Mouse (Mus musculus) midbrain, postnatal 0 days (tissue): Measurements from ENCODE around the gene Efcab10. TPM values are rescaled to one million over a fixed set of nuclear protein-coding genes. Genes with fewer than 3 reads are reported as not detected.
A peak's percentile ranks its signal among the peaks of the same experiment; 100 is the strongest.

Experiments
- ATAC-seq: fragments of 200-750 bp; cut with Nextera tagmentation; 2 replicates; pipeline ENCODE4 v1.8.0; 2017; ENCODE audit warnings: moderate number of reproducible peaks, mild to moderate bottlenecking, moderate TSS enrichment, moderate library complexity; ENCODE audit not compliant: low FRiP score
- DNase-seq: peaks from one replicate; pipeline ENCODE4 v3.0.0-alpha.2; 2015; ENCODE audit warnings: low spot score
- H3K27ac ChIP-seq: fragments of 300-500 bp; sonication (generic); 2 replicates; pipeline ENCODE4 v1.5.1; 2014; ENCODE audit warnings: low read depth, mild to moderate bottlenecking, low read length, mixed read lengths
- H3K27me3 ChIP-seq: fragments of 300-500 bp; sonication (generic); 2 replicates; pipeline ENCODE4 v1.6.1; 2014; ENCODE audit warnings: low read length, control low read depth, mixed read lengths; ENCODE audit not compliant: insufficient read depth
- H3K36me3 ChIP-seq: fragments of 300-500 bp; sonication (generic); 2 replicates; pipeline ENCODE4 v1.6.1; 2014; ENCODE audit warnings: low read length, control low read depth, mixed read lengths; ENCODE audit not compliant: insufficient read depth
- H3K4me1 ChIP-seq: fragments of 300-500 bp; sonication (generic); 2 replicates; pipeline ENCODE4 v1.6.1; 2014; ENCODE audit warnings: mild to moderate bottlenecking, control low read depth, antibody characterized with exemption, low read length, mixed read lengths; ENCODE audit not compliant: insufficient read depth
- H3K4me2 ChIP-seq: fragments of 300-500 bp; sonication (generic); 2 replicates; pipeline ENCODE4 v1.6.1; 2014; ENCODE audit warnings: low read depth, mild to moderate bottlenecking, low read length, mixed read lengths; ENCODE audit not compliant: poor library complexity, severe bottlenecking
- H3K4me3 ChIP-seq: fragments of 300-500 bp; sonication (generic); 2 replicates; pipeline ENCODE4 v1.5.1; 2014; ENCODE audit warnings: low read depth, mild to moderate bottlenecking, low read length, moderate library complexity
- H3K9ac ChIP-seq: fragments of 300-500 bp; sonication (generic); replicated peaks from 2 replicates; pipeline ENCODE4 v1.6.1; 2014; ENCODE audit warnings: mild to moderate bottlenecking, low read length, moderate library complexity, mixed read lengths; ENCODE audit not compliant: poor library complexity, severe bottlenecking
- H3K9me3 ChIP-seq: fragments of 300-500 bp; sonication (generic); 2 replicates; pipeline ENCODE4 v1.6.1; 2016; ENCODE audit warnings: low read length, control low read depth
- CTCF ChIP-seq: IDR thresholded peaks from 2 replicates; pipeline ENCODE4 v1.5.1; 2016; ENCODE audit warnings: antibody characterized with exemption, mild to moderate bottlenecking
- whole genome bisulfite sequencing: fragments of 180-500 bp; shearing (Covaris S2); extraction: QIAGEN DNeasy Blood & Tissue Kit; methylation state at CpG from one replicate; pipeline ENCODE4 v1.1.7; 2014; 5-methylcytosine and 5-hydroxymethylcytosine counted together
- polyA plus RNA-seq: library from polyadenylated mRNA; unstranded; fragments of >200 nt; fragmentation: Nextera tagmentation; extraction: Ambion mirVana; gene quantifications from 2 replicates; pipeline ENCODE4 v1.2.1, GENCODE M21; 2015
- total RNA-seq: library from RNA; depleted of rRNA; stranded (reverse); fragments of >200 nt; gene quantifications from 2 replicates; pipeline ENCODE4 v1.2.3, GENCODE M21; 2014; rRNA removed

Efcab10 gene
- total and polyA plus RNA-seq, 2 experiments from 2014 or later = 6.6 TPM; not detected in 1

- Histone ChIP-seq H3K4me2 (peak within 1 kb of the TSS; percentile 61), H3K27ac (peak within 1 kb of the TSS; percentile 77), H3K4me3 (peak within 1 kb of the TSS; percentile 99), H3K27me3 (peaks cover 6% of the 10 kb centered on the region; the same call in 1 of the 2 replicates), H3K36me3 (no peaks in the 10 kb centered on the region), H3K9ac (peak within 1 kb of the TSS; percentile 88), H3K4me1 (no peaks in the 10 kb centered on the region), H3K9me3 (no peaks in the 10 kb centered on the region)
- ATAC-seq (peak; percentile 95), DNase-seq (peak; percentile 98)
- TF ChIP-seq CTCF = peak; percentile 92
- under 1% methylated on average over 65 of the region's 66 CpGs for WGBS
Measured at GRCm38 (mm10) chr12:33429387-33430160, 34.9 kb downstream of the Efcab10 start, which contains the start of gene Twistnb. Gene Twistnb, plus strand, starts transcription at chr12:33429635.

GRCm38 (mm10) chr12:33433812-33434211, 39.2 kb downstream of the Efcab10 start:
- DNase-seq = no peak
- Histone ChIP-seq H3K27me3 (no peaks in the 10 kb centered on the region), H3K27ac (no peak overlapping the region), H3K9ac (no peak overlapping the region), H3K9me3 (no peaks in the 10 kb centered on the region), H3K4me1 (no peaks in the 10 kb centered on the region), H3K4me3 (no peak overlapping the region), H3K4me2 (no peak overlapping the region), H3K36me3 (no peaks in the 10 kb centered on the region)
- WGBS = 87% methylated on average over 9 of the region's 9 CpGs
- no peak for ATAC-seq
- no peak for TF ChIP-seq CTCF

- DNase-seq (no peak), ATAC-seq (no peak)
- no peak overlapping the region for H3K9ac ChIP-seq
- H3K27ac ChIP-seq = no peak overlapping the region
- no peaks in the 10 kb centered on the region for H3K4me1 ChIP-seq
- no peaks in the 10 kb centered on the region for H3K36me3 ChIP-seq
- over 99% methylated on average over 4 of the region's 4 CpGs for WGBS
- H3K9me3 ChIP-seq = no peaks in the 10 kb centered on the region
- H3K4me3 ChIP-seq = no peak overlapping the region
- no peak overlapping the region for H3K4me2 ChIP-seq
- peak; percentile 36 for TF ChIP-seq CTCF
- no peaks in the 10 kb centered on the region for H3K27me3 ChIP-seq
Measured at GRCm38 (mm10) chr12:33434758-33435157, 40.1 kb downstream of the Efcab10 start.

Other genes with a start within 250 kb of the Efcab10 start
- gene Atxn7l1, start 247.2 kb upstream of the Efcab10 start, total RNA-seq = 23.6 and 27.8 TPM in 2 replicates
- 20.3 and 20.9 TPM in 2 replicates for gene Atxn7l1, start 247.2 kb upstream of the Efcab10 start, polyA plus RNA-seq
- gene Twistnb, start 34.8 kb downstream of the Efcab10 start, total RNA-seq = 14.6 and 22.4 TPM in 2 replicates
- gene Twistnb, start 34.8 kb downstream of the Efcab10 start, polyA plus RNA-seq = 60.5 and 65.9 TPM in 2 replicates